21 mouse cellular contexts compared by ENCODE assay signal in genomic region chr11:93562330-93562865, GRCm38 (mm10).
A peak's percentile ranks its signal among the peaks of the same experiment; 100 is the strongest.
DNase-seq lines count a peak whose midpoint lies in the region; ATAC-seq and TF ChIP-seq lines count a peak whose summit lies in the region.
"Had no signal": no experiment of that assay in that cellular context is flagged by ENCODE, and none has a peak within 500 bp of the region (broad histone marks: within the 10 kb centered on the region; RNA-seq: fewer than 3 reads in every experiment).

No protein-coding gene starts in this region.

- peak overlapping the region; percentile 20; the same call in 1 of the 2 replicates for H3K27ac ChIP-seq in hindbrain, postnatal 0 days
- H3K27ac ChIP-seq in hindbrain, embryonic 10.5 days = no peak overlapping the region
- no peak overlapping the region for H3K27ac ChIP-seq in lung, postnatal 0 days (ENCODE audit: low read length)
- peak overlapping the region; percentile 88 for H3K27ac ChIP-seq in neural tube, embryonic 13.5 days (replicated peaks)
- no peak overlapping the region for H3K27ac ChIP-seq in limb, embryonic 10.5 days
- H3K27ac ChIP-seq: embryonic facial prominence, embryonic 15.5 days; forebrain, embryonic 10.5 days; forebrain, embryonic 15.5 days; heart, embryonic 13.5 days; hindbrain, embryonic 15.5 days had no signal

- DNase-seq in hindbrain, postnatal 0 days (ENCODE audit: low spot score) = peak; percentile 54
- DNase-seq in hindbrain, embryonic 10.5 days (ENCODE audit: low spot score) = no peak
- DNase-seq in lung, postnatal 0 days (ENCODE audit: low spot score) = peak; percentile 10
- DNase-seq in lung, postnatal 36 days = no peak
- DNase-seq in neural tube, embryonic 10.5 days (ENCODE audit: extremely low spot score, low spot score) = no peak
- DNase-seq in limb, embryonic 10.5 days (ENCODE audit: low spot score) = no peak
- DNase-seq: adrenal gland, adult 2 months; adrenal gland, postnatal 36 days; cerebellum, adult 11 months; cerebellum, adult 8-10 months; cerebellum, postnatal 14 days; embryo, embryonic 11 days; gastrocnemius, postnatal 36 days; heart, postnatal 36 days had no signal

- no peak overlapping the region for H3K9ac ChIP-seq in hindbrain, postnatal 0 days (replicated peaks; ENCODE audit: low read length)
- H3K9ac ChIP-seq in lung, postnatal 0 days (replicated peaks; ENCODE audit: low read depth) = no peak overlapping the region
- H3K9ac ChIP-seq in neural tube, embryonic 13.5 days = no peak overlapping the region
- H3K9ac ChIP-seq: embryonic facial prominence, embryonic 15.5 days; forebrain, embryonic 15.5 days; heart, embryonic 13.5 days; hindbrain, embryonic 15.5 days had no signal

- H3K4me3 ChIP-seq in hindbrain, postnatal 0 days (ENCODE audit: low read length) = no peak overlapping the region
- H3K4me3 ChIP-seq in hindbrain, embryonic 10.5 days = no peak overlapping the region
- H3K4me3 ChIP-seq in lung, postnatal 0 days (ENCODE audit: low read depth, low read length) = no peak overlapping the region
- H3K4me3 ChIP-seq in neural tube, embryonic 13.5 days = no peak overlapping the region
- no peak overlapping the region for H3K4me3 ChIP-seq in limb, embryonic 10.5 days
- H3K4me3 ChIP-seq: embryonic facial prominence, embryonic 15.5 days; erythroblast, embryonic 14.5 days; forebrain, embryonic 10.5 days; forebrain, embryonic 15.5 days; heart, embryonic 13.5 days; hindbrain, embryonic 15.5 days had no signal

- TF ChIP-seq CTCF in hindbrain, postnatal 0 days (IDR thresholded peaks at IDR 0.05; ENCODE audit: low read depth) = no peak
- no peak for TF ChIP-seq CTCF in lung, postnatal 0 days (IDR thresholded peaks at IDR 0.05)

- no peaks in the 10 kb centered on the region for H3K27me3 ChIP-seq in hindbrain, postnatal 0 days (ENCODE audit: insufficient read depth, low read length)
- H3K27me3 ChIP-seq in hindbrain, embryonic 10.5 days (ENCODE audit: insufficient read depth, poor library complexity, severe bottlenecking) = no peaks in the 10 kb centered on the region
- H3K27me3 ChIP-seq in lung, postnatal 0 days (replicated peaks; ENCODE audit: insufficient read depth, low read length) = no peaks in the 10 kb centered on the region
- H3K27me3 ChIP-seq in neural tube, embryonic 13.5 days = no peaks in the 10 kb centered on the region
- H3K27me3 ChIP-seq in limb, embryonic 10.5 days (ENCODE audit: low read depth, poor library complexity, severe bottlenecking) = no peaks in the 10 kb centered on the region
- H3K27me3 ChIP-seq: embryonic facial prominence, embryonic 15.5 days; forebrain, embryonic 15.5 days; hindbrain, embryonic 15.5 days had no signal

- no peaks in the 10 kb centered on the region for H3K4me1 ChIP-seq in hindbrain, postnatal 0 days (ENCODE audit: insufficient read depth, low read length)
- H3K4me1 ChIP-seq in hindbrain, embryonic 10.5 days (replicated peaks) = no peaks in the 10 kb centered on the region
- no peaks in the 10 kb centered on the region for H3K4me1 ChIP-seq in lung, postnatal 0 days (ENCODE audit: insufficient read depth, low read depth, low read length)
- peaks cover 23% of the 10 kb centered on the region for H3K4me1 ChIP-seq in neural tube, embryonic 13.5 days (replicated peaks)
- H3K4me1 ChIP-seq in limb, embryonic 10.5 days = peaks cover 10% of the 10 kb centered on the region
- H3K4me1 ChIP-seq: embryonic facial prominence, embryonic 15.5 days had no signal

- no peaks in the 10 kb centered on the region for H3K9me3 ChIP-seq in hindbrain, postnatal 0 days (ENCODE audit: low read length)
- no peaks in the 10 kb centered on the region for H3K9me3 ChIP-seq in hindbrain, embryonic 10.5 days
- no peaks in the 10 kb centered on the region for H3K9me3 ChIP-seq in lung, postnatal 0 days (ENCODE audit: low read length)
- no peaks in the 10 kb centered on the region for H3K9me3 ChIP-seq in neural tube, embryonic 13.5 days
- H3K9me3 ChIP-seq in limb, embryonic 10.5 days (replicated peaks) = no peaks in the 10 kb centered on the region
- H3K9me3 ChIP-seq: embryonic facial prominence, embryonic 15.5 days; forebrain, embryonic 10.5 days; forebrain, embryonic 15.5 days; heart, embryonic 13.5 days; hindbrain, embryonic 15.5 days had no signal

- H3K4me2 ChIP-seq in hindbrain, postnatal 0 days (ENCODE audit: low read depth, low read length) = no peak overlapping the region
- no peak overlapping the region for H3K4me2 ChIP-seq in lung, postnatal 0 days (replicated peaks; ENCODE audit: low read depth, low read length)
- H3K4me2 ChIP-seq in neural tube, embryonic 13.5 days = no peak overlapping the region
- H3K4me2 ChIP-seq: embryonic facial prominence, embryonic 15.5 days; forebrain, embryonic 15.5 days; heart, embryonic 13.5 days; hindbrain, embryonic 15.5 days had no signal

- no peak for ATAC-seq in hindbrain, postnatal 0 days
- ATAC-seq in lung, postnatal 0 days = no peak
- ATAC-seq in neural tube, embryonic 13.5 days (ENCODE audit: low read depth) = no peak
- ATAC-seq: forebrain, embryonic 15.5 days had no signal

- H3K36me3 ChIP-seq in hindbrain, postnatal 0 days (ENCODE audit: insufficient read depth, low read length) = no peaks in the 10 kb centered on the region
- no peaks in the 10 kb centered on the region for H3K36me3 ChIP-seq in hindbrain, embryonic 10.5 days
- no peaks in the 10 kb centered on the region for H3K36me3 ChIP-seq in lung, postnatal 0 days (ENCODE audit: insufficient read depth, low read length)
- no peaks in the 10 kb centered on the region for H3K36me3 ChIP-seq in neural tube, embryonic 13.5 days
- no peaks in the 10 kb centered on the region for H3K36me3 ChIP-seq in limb, embryonic 10.5 days
- H3K36me3 ChIP-seq: embryonic facial prominence, embryonic 15.5 days; forebrain, embryonic 10.5 days; forebrain, embryonic 15.5 days; heart, embryonic 13.5 days; hindbrain, embryonic 15.5 days had no signal

- TF ChIP-seq EP300 in lung, postnatal 0 days (IDR thresholded peaks at IDR 0.05) = no peak

Comparison
In these comparisons a context has a peak if more than half of its experiments do, and no peak if none do; other contexts are left out.
1. DNase-seq: peak in hindbrain, postnatal 0 days (single experiment) and lung, postnatal 0 days (single experiment); none in hindbrain, embryonic 10.5 days (single experiment), lung, postnatal 36 days (single experiment), neural tube, embryonic 10.5 days (single experiment) and limb, embryonic 10.5 days (single experiment).
2. H3K27ac ChIP-seq: peak in hindbrain, postnatal 0 days (single experiment) and neural tube, embryonic 13.5 days (single experiment); none in hindbrain, embryonic 10.5 days (single experiment), lung, postnatal 0 days (single experiment) and limb, embryonic 10.5 days (single experiment).